Mouse (Mus musculus) right cerebral cortex, adult 2 months (tissue): ENCODE data around the gene Myo15b.
A peak's percentile ranks its signal among the peaks of the same experiment; 100 is the strongest.

ENCODE experiments used
- DNase-seq, 2 experiments: peaks; one replicate each; pipeline ENCODE4 v3.0.0; 2021 to 2022; ENCODE audit warnings: low spot score in 2 of 2

Gene Myo15b

DNA sequence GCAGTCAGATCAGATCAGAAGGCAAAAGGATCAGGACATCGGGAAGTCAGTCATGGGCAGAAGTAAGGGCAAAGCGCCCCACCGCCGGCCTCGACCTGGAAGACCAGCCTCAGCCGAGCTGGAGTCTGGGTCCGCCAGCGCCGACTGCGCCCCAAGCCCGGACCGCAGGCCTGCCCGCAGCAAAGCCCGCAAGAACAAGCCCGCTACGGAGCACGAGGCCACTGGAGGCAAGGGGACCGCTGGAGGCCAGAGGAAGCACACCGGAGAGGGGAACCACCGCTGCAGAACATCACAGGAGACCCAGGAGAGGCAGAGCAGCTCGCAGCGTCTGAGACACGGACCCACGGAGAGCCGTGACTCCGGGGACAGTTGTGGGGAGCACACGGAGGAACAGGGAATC, at the start of gene Myo15b:
Gene Myo15b, plus strand, starts transcription at position 53 of the 400 bp plus-strand sequence.
- DNase-seq, result no peak

DNA sequence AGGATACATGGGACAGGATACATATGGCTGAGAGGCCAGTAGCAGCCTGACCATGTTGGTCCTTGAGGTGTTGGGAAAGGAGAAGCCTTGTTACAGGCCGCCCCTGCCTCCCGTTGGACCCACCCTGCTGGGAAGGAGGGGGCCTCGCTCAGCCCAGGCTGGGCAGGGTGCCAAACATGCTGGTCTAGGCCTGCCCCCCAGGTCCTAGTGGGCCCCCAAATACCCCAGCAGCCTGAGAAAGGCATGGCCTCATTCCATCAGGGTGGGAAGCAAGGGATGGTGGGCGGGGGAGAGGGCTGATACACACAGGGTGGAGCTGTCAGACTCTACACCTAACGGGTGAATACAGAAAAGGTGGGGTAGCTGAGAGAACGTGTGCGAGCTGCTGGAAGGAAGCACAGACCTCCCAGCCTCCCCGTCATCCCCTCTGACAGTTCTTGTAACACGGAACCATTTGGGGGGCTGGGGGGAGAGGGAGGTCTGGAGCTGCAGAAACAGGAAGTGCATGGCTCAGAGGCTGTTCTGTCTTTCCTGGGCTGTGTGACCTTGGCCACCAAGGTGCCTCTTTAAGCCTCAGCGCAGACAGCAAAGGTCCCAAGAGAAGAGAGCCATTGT, 49.4 kb upstream of the Myo15b start:
- DNase-seq, result no peak

DNA sequence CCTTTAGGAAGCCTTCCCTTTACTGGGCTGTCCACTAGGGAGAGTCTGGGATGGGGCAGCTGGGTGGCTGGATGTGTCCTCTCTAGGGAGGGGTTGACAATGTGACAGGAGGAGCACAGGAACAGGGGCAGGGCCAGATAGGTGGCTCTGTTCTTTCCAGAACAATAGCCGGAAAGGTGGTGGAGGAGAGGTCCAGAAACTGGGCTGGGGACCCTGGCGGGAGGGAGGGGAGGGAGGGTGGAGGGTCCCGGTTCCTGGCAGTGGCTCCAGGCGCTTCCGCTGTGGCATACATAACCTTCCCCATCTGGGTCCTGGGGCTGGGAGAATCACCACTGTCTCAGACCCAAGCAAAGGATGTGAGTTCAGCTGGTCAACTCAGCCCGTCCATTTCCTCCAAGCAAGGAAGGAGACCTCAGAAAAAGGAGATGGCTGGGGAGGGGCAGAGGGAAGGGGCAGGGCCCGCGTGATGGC, 48.9 kb upstream of the Myo15b start:
- DNase-seq, result no peak

DNA sequence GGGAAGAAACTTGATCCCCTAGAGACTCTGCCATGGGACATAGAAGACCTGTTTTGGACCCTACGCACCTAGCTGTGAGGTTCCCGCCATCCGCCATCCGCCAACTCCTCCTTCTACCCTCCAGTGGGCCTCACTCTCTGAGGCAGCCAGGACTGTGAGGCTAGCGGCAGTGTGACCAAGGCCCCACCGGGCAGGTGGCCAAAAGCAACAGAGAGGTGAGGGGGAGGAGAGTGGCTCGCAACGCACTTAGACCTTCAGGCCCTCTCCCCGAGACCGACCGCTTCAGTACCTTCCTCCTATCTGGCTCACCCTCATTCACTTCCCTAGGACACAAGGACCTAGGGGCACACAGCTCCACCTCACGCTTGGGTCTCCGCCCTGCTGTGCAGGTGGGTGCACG, 47.8 kb upstream of the Myo15b start:
- DNase-seq, result no peak

DNA sequence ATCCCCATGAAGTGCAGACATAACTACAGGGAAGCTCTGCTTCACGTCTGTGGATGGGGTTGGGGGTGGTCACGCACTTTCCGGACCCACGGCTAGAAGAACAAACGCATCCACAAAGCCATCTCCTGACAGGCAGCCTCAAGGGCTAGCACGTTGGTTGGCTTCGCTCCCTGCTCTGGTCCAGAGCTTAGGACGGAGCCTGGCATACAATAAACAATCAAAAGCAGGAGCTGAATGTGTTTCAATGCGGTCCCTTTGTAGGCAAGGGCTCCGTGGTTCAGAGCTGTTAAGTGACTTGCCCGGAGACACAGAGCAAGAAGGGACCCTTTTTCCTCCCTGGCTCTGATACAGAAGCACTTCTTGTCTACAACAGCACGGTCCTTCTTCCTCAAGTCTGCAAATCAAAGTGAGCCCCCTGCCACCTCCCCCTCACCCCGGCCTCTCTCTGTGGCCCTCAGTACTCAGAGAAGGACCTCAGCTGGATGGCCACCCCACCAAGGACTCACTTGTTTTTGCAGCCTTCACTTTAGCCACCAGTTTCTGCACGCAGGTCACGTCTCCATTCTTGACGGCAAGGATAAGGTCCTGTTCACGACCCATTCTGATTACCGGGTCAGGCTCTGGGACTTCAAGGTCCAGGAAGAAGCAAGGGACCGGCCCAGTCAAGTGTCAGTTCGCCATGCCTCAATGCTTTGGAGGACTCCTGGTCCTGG, 46.7 kb upstream of the Myo15b start:
- DNase-seq, result no peak

DNA sequence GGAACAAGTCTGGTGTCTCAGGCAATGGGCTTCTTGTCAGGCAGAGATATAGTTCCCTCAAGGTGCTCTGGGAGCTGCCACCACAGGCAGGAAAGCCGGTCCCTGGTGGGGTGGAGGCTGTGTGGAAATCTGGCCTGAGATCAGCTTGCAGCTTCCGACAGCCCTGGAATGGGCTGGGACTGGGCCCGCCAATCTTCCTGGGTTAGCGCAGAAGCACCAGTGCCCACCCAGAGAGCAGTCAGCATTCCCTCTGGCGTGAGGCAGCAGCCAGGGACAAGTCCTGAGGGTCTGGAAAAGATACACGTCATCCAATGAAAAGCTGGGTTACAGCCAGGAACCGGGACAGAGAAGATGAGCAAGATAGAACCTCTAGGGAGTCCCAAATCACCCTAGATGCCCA, 46.1 kb upstream of the Myo15b start:
- DNase-seq, result no peak

DNA sequence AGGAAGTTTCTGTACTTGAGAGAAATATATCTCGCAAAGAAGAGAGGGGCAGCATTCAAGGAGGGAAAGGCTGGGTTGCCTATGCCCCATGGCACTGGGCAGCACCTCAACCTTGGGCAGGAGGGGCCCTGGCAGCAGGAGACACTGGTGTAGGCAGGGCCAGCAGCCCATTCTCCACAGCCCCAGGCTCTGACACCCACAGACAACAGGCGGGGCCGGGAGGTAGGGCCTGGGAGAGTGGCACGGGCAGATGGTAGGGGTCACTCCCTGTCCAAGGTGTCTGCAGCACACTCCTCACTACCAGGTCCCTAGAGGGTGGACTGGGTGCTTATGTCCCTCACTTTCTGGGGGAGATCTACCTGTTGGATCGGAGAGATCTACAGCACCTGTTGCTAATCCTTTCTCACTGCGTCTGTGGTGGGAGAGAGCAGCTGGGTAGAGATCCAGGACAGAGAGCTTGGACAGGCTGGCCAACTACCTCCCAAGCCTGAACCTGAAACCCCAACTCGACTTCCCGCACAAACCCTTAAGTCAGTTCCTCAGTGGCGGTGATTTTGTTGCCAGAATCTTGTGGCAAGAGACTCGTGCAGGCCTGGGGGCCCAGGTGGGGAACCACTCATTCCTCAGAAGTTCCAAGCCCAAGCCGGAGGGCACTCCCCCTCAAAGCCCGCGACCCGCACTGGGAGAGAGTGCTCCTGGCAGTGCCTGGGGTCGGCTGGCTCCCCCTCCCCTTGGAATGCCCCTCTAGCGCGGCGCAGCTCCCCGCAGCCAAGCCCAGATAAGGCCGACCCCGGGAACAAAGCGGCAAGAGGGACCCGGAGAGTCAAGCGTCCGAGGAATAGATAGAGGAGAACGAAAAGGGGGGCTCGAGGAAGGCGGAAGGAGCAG, 45.4 kb upstream of the Myo15b start:
- no peak for DNase-seq

DNA sequence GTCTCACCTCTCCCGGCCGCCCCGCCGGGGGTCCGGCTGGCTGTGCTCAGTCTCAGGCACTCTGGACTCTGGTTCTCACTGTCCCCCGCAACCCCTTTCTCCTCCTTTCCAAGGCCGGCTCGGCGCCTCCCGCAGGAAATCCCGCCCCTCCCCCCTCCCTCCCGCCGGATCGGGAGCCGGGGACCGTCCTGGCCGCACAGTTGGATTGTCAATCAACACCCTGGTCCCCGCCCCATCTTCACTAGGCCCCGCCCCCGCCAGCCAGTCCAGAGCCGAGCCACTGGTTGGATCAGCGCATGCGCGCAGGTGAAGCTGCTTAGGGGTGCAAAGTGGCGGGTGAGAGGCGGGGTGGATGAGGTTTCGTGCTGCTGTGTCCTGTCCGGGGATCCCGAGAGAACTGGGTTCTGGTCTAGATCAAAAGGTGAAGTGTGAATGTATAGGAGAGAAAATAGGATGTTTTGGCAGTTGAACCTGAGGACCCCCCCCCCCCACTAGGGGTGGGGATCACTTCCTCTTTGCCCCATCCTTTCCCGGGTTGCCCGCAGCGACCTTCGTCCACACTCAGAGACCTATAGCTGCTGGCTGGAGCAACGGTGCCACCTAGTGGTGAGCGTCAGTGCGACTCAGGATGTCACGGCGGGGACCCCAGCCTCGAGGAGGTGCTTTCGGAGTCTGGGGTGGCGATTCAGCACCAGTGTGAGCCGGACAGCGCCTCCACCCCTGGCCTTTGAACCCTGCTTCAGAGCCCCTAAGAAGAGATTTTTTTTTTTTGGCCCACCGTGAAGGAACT, 44.5 kb upstream of the Myo15b start, which contains the start of gene Caskin2:
Gene Caskin2, minus strand, starts transcription at position 133 of the 790 bp plus-strand sequence.
- DNase-seq, result peak; percentile 87

DNA sequence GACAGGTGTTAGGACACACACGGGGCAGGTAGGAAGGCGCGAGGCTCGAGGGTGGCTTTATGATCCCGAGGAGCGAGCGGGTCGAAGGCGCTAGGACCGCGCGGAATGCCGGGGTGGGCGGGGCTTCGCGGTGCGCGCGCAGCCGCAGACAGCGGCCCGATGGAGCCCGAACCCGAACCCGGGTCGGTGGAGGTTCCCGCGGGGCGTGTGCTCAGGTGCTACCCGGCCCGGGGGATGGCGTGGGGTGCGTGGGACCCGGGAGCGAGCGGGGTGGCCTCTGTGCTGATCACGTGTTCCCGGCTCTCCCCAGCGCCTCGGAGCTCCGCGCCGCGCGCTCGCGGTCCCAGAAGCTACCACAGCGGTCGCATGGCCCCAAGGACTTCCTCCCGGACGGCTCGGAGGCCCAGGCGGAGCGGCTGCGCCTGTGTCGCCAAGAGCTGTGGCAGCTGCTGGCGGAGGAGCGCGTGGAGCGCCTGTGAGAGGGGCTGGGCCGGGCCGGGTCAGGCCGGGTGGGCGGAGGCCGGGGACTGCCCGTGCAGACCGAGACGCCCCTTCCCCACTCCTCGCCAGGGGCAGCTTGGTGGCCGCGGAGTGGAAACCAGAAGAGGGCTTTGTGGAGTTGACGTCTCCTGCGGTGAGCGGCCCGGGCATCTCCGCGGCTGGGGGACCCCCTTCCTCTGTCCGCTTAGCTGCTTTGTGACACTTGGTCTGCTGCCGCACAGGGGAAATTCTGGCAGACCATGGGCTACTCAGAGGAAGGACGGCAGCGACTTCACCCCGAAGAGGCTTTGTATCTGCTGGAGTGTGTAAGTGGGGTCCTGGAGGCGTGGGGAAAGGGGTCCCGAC, 43.4 kb upstream of the Myo15b start, which contains the start of gene Tsen54:
Gene Tsen54, plus strand, starts transcription at position 120 of the 846 bp plus-strand sequence.
- peak; percentile 88 for DNase-seq

DNA sequence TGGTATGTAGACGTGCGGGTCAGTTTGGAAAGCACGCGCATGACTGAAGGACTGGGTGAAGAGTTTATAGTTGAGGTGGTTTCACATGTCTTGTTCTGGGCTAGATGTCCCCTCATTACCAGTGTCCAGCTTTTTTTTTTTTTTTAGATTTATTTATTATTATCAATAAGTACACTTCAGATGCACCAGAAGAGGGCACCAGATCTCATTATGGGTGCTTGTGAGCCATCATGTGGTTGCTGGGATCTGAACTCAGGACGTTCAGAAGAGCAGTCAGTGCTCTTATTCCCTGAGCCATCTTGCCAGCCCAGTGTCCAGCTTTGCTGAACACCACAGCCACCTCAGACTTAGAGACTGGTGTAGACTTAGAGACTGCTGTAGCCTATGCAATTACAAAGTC, 40.9 kb upstream of the Myo15b start:
- no peak for DNase-seq

DNA sequence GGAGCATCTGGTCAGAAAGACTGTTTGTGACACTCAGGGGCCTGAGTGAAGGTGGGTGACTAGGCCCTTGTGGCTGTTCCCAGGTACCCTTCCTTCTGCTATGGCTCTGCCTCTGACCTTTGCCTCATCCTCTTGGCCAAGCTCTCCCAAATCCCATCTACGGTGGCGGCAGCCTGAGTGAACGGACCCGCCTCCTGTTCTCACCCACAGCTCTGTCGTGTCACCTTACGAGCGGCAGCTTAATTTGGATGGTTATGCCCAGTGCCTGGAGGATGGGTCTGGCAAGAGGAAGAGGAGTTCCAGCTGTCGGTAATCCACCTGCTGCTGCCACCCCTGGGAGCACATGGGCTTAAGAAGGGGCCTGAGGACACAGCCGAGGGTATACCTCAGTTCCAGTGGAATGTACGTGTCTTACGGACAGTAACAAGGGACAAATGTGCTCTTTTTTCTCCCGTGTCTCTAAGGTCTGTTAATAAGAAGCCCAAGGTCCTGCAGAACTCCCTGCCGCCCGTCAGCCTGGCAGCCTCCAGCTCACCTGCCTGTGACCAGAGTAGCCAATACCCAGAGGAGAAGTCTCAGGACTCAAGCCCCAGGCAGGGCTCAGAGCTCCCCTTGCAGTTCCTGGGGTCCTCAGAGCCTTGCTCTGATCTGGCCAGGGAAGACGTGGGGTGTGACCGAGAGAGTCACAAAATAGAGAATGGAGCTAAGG, 38.1 kb upstream of the Myo15b start:
- DNase-seq, result no peak

DNA sequence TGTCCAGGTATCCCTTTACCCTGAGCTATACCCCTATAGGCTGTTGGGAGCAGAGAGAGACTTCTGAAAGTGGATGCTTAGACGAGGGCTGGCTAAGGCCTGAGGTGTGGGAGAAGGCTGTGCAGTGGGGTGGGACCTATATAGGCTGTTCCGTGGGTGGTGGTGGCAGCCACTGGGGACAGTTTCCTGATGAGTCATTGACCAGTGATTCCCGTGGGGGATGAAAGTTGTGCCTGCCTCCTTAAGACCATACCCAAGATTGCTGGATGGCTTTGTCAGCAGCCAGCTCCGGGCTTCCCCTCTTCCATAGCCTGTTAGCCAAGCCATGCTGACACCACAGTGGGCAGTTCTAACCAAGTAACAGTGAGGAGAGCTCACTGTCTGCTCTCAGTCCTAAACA, 37.2 kb upstream of the Myo15b start:
- DNase-seq, result peak in 1 of 2 experiments; percentile 22

DNA sequence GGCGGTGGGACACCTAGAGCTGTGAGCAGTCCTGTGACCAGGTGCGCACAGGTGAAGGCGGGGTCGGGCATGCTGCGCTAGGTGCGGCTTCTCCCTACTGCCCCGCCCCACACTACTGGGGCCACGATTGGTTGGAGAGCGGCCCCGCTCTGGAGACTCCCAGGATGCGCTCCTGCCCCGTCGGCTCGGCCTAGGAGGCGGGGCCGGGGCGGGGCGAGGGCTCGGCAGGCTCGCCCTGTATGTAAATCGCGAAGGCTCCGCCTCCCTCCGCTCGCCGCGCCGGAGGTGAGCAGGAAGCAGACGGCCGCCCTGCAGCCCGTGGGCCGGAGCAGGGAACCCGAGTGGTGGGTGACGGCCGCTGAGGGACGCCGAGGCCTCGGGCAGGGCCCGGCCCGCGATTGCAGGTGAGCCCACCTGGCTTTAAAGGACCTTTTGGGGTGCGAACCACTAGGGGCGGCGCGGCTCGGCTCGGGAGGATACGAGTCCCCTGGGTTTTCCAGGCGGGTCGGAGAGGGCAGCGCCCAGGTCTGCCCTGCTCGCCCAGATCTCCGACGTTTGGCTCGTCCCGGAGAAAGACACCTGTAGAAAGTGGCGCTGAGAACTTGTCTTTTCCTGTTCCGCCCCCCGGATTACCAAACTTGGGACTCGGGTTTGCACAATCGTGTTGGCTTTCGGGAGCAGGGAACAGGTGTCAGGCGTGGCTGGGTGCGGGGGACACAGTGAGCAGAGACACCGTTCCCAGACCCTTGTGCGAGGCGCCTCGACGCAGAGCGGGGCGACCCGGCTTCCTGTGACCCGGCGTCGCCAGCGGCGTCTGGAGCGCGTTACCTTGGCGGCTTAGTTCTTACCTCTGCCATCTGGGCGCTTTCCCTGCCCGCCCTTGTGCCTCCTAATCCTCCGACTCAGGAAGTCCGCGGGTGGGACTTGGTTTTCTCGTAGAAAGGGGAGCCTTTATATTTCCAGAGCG, 34.1 kb upstream of the Myo15b start, which contains the start of gene Llgl2:
Gene Llgl2, plus strand, starts transcription at position 276 of the 967 bp plus-strand sequence.
- DNase-seq, result peak; percentile 47 to 60

DNA sequence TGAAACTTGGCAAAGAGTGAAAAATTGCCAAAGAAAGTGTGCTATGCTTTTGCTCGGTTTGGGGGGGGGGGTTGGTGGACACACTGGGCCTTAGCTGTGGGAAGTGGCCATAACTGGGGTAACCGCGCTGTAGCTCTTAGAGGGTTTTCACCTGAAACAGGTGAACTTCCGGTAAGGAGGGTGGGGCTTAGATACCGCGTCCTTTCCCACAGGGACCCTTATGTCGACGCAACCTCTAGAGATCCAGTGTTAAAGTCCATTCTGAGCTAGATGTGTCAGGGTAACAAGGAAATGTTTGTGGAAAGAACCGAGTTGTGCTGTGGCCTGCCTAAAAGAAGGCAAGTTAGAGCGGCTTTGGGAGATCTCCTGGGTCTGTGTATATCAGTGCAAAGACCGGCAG, 33.4 kb upstream of the Myo15b start:
- no peak for DNase-seq

DNA sequence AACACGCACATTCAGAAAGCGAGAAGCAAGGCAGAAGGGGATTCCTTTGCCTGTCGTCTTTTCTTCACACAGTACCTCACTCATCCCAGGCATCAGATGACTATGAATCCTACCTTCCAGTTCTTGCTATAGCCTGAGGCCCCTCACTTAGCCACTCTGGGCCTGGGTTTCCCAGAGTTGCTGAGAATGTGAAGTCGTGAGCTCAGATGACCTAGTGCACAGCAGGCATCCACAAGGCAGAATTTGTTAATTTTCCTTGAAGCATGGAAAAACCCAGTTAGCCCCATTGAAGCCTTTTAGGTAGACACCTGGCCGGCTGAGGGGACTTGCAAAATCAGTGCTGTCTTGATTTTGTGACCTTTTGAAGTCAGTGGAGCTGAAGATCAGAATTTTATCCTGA, 31.7 kb upstream of the Myo15b start:
- DNase-seq, result no peak

DNA sequence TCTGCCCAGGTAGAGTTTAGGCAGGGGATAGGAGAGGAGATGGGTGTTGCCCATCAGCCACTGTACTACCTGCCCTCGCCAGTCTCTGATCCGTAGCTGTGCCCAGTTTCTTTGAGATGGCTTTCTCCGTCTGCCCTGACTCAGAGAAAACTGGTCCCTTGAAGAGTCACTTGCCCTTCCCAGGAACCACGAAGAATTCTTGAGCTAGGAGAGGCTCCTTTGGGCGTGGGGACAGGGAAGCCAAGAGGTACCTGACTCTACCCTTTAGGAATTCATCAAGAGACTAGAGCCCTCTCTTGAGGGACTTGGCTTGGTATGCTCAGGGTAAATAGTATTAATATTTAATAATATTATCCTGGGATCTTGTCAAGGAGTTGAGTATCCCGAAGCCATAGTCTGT, 30.6 kb upstream of the Myo15b start:
- DNase-seq, result no peak

DNA sequence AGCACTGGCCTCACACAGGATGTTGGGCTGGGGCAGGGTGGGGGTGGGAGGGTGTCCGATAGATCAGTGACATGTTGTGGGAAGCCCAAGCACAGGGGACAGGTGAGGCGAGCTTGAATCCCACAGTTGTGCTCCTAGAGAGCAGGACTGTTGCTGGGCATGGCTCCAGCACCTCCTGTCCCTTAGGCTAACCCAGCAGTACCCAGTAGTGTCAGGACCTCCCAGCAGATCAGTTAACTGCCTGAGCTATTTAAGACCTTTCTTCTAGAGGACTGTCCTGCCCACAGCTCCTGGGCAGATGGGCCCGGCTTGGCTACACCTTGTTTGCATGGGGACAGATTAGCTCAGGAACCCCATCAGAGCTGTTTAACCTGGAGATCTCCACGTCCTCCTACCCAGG, 29.2 kb upstream of the Myo15b start:
- DNase-seq, result no peak

DNA sequence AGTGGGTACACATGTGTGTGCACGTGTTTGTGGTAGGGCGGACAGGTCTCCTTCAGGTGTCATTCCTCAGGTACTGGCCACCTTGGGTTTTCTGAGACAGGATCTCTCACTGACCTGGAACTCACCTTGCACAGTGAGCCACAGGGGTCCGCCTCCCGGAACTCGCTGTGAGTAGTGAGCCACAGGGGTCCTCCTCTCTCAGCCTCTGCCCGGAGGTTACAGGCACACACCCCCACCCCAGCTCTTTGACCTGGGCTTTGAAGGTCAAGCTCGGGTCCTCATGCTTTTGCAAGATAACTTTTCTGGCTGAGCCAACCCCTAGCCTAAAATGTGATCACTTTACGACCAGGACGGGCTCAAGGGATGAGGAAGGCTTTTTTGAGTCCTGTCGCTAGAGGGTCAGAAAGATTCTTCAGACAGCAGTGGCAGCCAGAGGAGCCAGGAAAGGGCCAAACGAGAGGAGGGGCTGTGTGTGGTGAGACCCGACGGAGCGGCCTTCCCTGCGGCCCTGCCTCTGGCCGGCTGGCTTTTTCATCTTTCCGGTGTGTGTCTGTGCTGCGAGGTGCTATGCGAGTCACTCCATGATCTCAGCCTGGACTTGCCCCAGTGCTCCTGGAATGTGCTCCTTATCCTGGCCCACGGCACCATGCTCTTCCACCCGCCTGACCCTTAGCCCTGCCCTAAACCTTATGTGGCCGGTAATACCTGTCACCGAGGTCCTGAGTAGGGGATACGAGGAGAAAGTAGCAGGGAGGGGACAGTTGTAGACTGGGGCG, 27.5 kb upstream of the Myo15b start:
- no peak for DNase-seq
